Mouse (Mus musculus) limb, embryonic 15.5 days (tissue): ENCODE data around the gene Shisal2a. TPM values are rescaled to one million over a fixed set of nuclear protein-coding genes. Genes with fewer than 3 reads are reported as not detected.

Source experiments
- ATAC-seq: fragments of 200-750 bp; cut with Nextera tagmentation; 2 replicates; pipeline ENCODE4 v1.8.0; 2017; ENCODE audit warnings: low read depth, moderate TSS enrichment; ENCODE audit not compliant: insufficient number of reproducible peaks, low FRiP score, low TSS enrichment
- H3K27ac ChIP-seq: fragments of 300-500 bp; sonication (generic); 2 replicates; pipeline ENCODE4 v1.5.1; 2015; ENCODE audit warnings: moderate library complexity, mild to moderate bottlenecking, inconsistent platforms
- H3K27me3 ChIP-seq: fragments of 300-500 bp; sonication (generic); 2 replicates; pipeline ENCODE4 v1.6.1; 2015; ENCODE audit warnings: inconsistent platforms
- H3K36me3 ChIP-seq: fragments of 300-500 bp; sonication (generic); 2 replicates; pipeline ENCODE4 v1.6.1; 2015; ENCODE audit warnings: inconsistent platforms
- H3K4me1 ChIP-seq: fragments of 300-500 bp; sonication (generic); 2 replicates; pipeline ENCODE4 v1.6.1; 2015; ENCODE audit warnings: inconsistent platforms
- H3K4me2 ChIP-seq: fragments of 300-500 bp; sonication (generic); 2 replicates; pipeline ENCODE4 v1.6.1; 2015; ENCODE audit warnings: mild to moderate bottlenecking, inconsistent platforms
- H3K4me3 ChIP-seq: fragments of 300-500 bp; sonication (generic); 2 replicates; pipeline ENCODE4 v1.5.1; 2015; ENCODE audit warnings: mild to moderate bottlenecking, inconsistent platforms
- H3K9ac ChIP-seq: fragments of 300-500 bp; sonication (generic); 2 replicates; pipeline ENCODE4 v1.6.1; 2015; ENCODE audit warnings: inconsistent platforms
- H3K9me3 ChIP-seq: fragments of 300-500 bp; sonication (generic); 2 replicates; pipeline ENCODE4 v1.6.1; 2016; ENCODE audit warnings: inconsistent platforms
- WGBS: fragments of 180-500 bp; shearing (Covaris S2); methylation state at CpG from one replicate; pipeline ENCODE4 v1.1.7; 2015; 5-methylcytosine and 5-hydroxymethylcytosine counted together
- polyA plus RNA-seq: library from polyadenylated mRNA; unstranded; fragments of >200 nt; fragmentation: Nextera tagmentation; extraction: Ambion mirVana; gene quantifications from 2 replicates; pipeline ENCODE4 v1.2.1, GENCODE M21; 2015

Gene Shisal2a
- 1.8 and 1.9 TPM in 2 replicates for polyA plus RNA-seq

- H3K4me3 ChIP-seq = peak within 1 kb of the TSS; percentile 45
- H3K27me3 ChIP-seq = peaks cover 22% of the 10 kb centered on the region
- no peaks in the 10 kb centered on the region for H3K9me3 ChIP-seq
- H3K9ac ChIP-seq = peak within 1 kb of the TSS; percentile 42; the same call in 1 of the 2 replicates
- WGBS = 1% methylated on average over 55 of the region's 55 CpGs
- no peak for ATAC-seq
- peaks cover 14% of the 10 kb centered on the region for H3K4me1 ChIP-seq
- no peaks in the 10 kb centered on the region for H3K36me3 ChIP-seq
- H3K4me2 ChIP-seq = peak within 1 kb of the TSS; percentile 90
- no peak within 1 kb of the TSS; the same call in 1 of the 2 replicates for H3K27ac ChIP-seq
Observed at GRCm38 (mm10) chr4:108383183-108383714, at the start of gene Shisal2a. TSS of gene Shisal2a (minus strand) at chr4:108383349.

DNA sequence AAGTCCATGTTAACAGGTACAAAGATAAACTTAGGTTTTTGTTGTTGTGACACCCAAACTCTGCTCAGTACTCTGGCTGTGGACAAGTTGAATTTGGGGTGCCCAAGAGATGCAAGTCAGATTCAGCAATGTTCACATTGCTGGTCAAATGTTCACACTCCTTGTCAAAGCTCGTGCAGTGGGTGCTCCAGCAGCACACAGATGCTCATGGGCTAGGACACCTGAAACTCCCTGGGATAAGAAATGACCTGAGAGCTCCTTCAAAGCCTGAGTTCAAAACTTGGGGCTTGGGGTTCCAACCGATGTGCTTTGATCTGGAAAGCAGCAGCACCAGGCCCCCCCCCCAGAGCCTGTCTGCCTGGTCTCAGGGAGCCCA, 48.4 kb upstream of the Shisal2a start:
- 35% methylated on average over 2 of the region's 2 CpGs for WGBS
- H3K27ac ChIP-seq = peak overlapping the region; percentile 33; the same call in 1 of the 2 replicates
- no peak overlapping the region for H3K9ac ChIP-seq

GRCm38 (mm10) chr4:108430656-108431560, 47.8 kb upstream of the Shisal2a start:
- 27% methylated on average over 4 of the region's 4 CpGs for WGBS
- no peak overlapping the region for H3K4me2 ChIP-seq
- H3K4me3 ChIP-seq = no peak overlapping the region
- peak overlapping the region; percentile 48; the same call in 1 of the 2 replicates for H3K27ac ChIP-seq
- no peaks in the 10 kb centered on the region for H3K9me3 ChIP-seq
- no peaks in the 10 kb centered on the region for H3K36me3 ChIP-seq
- H3K27me3 ChIP-seq = no peaks in the 10 kb centered on the region
- H3K9ac ChIP-seq = no peak overlapping the region
- ATAC-seq = peak; percentile 75
- peaks cover 25% of the 10 kb centered on the region for H3K4me1 ChIP-seq

More for the DNA sequence above, 48.4 kb upstream of the Shisal2a start:
- H3K4me3 ChIP-seq = no peak overlapping the region
- no peaks in the 10 kb centered on the region for H3K9me3 ChIP-seq
- H3K36me3 ChIP-seq = no peaks in the 10 kb centered on the region
- peaks cover 25% of the 10 kb centered on the region for H3K4me1 ChIP-seq
- no peaks in the 10 kb centered on the region for H3K27me3 ChIP-seq
- no peak for ATAC-seq
- H3K4me2 ChIP-seq = no peak overlapping the region

DNA sequence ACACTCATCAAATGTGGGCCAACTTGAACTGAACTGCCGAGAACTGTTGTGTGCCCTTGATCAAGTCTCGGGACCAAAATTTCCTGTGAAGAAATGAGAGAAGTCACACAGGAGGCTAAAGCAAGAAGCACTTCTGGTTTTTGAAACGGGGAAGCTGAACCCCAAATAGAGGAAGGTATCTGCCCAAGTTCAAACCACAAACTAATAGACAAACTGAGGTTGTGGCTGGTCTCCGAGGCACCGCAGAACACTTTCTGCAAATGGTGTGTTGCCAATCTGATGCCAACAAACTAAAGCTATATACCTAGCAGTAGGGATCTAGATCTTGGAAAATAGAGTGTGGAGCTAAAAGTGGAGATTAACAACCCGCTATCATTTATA, 45.2 kb upstream of the Shisal2a start:
- no peak overlapping the region for H3K27ac ChIP-seq
- ATAC-seq = no peak
- no peak overlapping the region for H3K4me2 ChIP-seq
- no peaks in the 10 kb centered on the region for H3K36me3 ChIP-seq
- no peaks in the 10 kb centered on the region for H3K9me3 ChIP-seq
- WGBS = 66% methylated on average over 6 of the region's 6 CpGs
- no peak overlapping the region for H3K9ac ChIP-seq
- no peak overlapping the region for H3K4me3 ChIP-seq
- H3K4me1 ChIP-seq = peaks cover 16% of the 10 kb centered on the region
- H3K27me3 ChIP-seq = no peaks in the 10 kb centered on the region

DNA sequence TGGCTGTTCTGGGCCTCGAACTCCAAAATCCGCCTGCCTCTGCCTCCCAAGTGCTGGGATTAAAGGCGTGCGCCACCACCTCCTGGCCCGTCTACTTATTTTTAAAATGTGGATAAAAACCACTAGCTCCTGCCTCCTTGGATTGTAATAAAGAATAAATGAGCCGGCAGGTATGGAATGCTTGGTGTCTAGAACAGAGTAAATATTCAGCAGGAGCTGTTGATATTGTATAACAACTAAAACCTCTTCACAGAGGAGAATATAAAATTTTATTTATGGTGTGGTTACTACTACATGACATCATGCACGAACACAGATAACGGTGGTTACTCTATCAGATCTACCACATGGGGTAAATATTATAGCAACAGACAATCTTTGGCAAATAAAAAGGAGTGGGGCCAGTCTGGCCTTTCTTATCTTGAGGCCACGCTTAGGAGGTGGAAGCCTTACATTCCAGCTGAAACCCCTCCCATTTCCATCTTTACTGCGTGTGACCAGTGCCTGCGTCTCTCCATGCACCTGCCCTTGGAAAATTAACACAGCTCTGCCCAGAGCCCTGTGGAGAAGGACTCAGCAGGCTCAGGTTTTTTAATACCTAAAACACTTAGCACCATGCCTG, 44.7 kb upstream of the Shisal2a start:
- H3K27me3 ChIP-seq = no peaks in the 10 kb centered on the region
- WGBS = 47% methylated on average over 11 of the region's 11 CpGs
- H3K4me3 ChIP-seq = no peak overlapping the region
- no peak overlapping the region for H3K9ac ChIP-seq
- H3K4me2 ChIP-seq = no peak overlapping the region
- no peaks in the 10 kb centered on the region for H3K36me3 ChIP-seq
- ATAC-seq = no peak
- peaks cover 14% of the 10 kb centered on the region for H3K4me1 ChIP-seq
- H3K9me3 ChIP-seq = no peaks in the 10 kb centered on the region
- no peak overlapping the region for H3K27ac ChIP-seq

DNA sequence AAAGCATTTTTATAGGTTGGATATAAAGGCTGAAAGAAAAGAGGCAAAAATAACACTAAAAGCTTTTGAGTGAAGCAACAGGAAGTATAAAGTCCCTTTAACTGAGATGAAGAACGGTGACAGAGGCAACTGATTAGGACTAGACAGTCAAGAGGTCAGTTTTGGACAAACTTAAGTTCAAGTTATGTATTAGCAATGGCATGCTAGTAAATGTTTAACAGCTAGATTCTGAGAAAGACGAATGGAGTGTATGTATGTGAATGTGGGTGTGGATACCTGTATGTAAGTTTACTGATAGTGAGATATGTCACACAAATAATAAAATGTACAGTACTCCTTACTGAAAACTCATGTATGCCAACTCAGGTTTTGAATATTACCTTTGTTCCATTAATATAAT, 41.4 kb upstream of the Shisal2a start:
- no peaks in the 10 kb centered on the region for H3K36me3 ChIP-seq
- H3K9ac ChIP-seq = no peak overlapping the region
- H3K4me1 ChIP-seq = no peaks in the 10 kb centered on the region
- H3K27ac ChIP-seq = no peak overlapping the region
- no peaks in the 10 kb centered on the region for H3K9me3 ChIP-seq
- 49% methylated on average over 2 of the region's 2 CpGs for WGBS
- H3K4me2 ChIP-seq = no peak overlapping the region
- H3K4me3 ChIP-seq = no peak overlapping the region
- no peak for ATAC-seq
- no peaks in the 10 kb centered on the region for H3K27me3 ChIP-seq

GRCm38 (mm10) chr4:108407621-108408020, 24.5 kb upstream of the Shisal2a start:
- no peak overlapping the region for H3K4me3 ChIP-seq

DNA sequence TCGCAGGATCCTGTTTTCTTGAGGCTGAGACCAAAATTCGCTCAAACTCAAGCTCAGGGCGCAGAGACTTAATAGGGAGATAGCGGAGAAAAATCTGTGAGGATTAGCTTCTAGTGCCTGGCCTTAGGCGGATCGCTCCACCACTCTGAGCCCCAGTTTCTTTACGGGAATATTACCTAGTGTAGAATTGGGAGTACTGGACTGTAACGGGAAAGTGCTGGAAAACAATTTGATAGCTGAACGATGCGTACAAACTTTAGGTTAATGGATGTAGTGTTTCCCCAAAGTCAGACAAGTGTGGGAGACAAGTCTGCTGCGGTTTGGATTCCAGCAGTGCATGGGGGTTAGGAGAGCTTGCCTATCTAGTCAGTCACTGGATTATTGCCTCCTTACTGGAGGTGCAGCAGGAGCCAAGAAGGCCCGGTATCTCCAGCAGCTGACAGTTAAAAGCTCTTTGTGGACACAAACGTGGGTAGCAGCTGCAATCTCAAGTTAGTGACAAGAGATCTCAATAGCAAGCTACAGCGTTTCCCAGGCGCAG, 23.8 kb upstream of the Shisal2a start, which contains the start of gene Gpx7:
Gpx7 (minus strand) TSS at position 101 of the 541 bp plus-strand sequence.
- 9% methylated on average over 15 of the region's 15 CpGs for WGBS
- Histone ChIP-seq H3K9me3 (no peaks in the 10 kb centered on the region), H3K9ac (peak within 1 kb of the TSS; percentile 69), H3K27ac (peak within 1 kb of the TSS; percentile 92), H3K27me3 (no peaks in the 10 kb centered on the region), H3K4me1 (peaks cover 23% of the 10 kb centered on the region), H3K4me2 (peak within 1 kb of the TSS; percentile 77), H3K4me3 (peak within 1 kb of the TSS; percentile 55), H3K36me3 (peaks cover 10% of the 10 kb centered on the region; the same call in 1 of the 2 replicates)
- no peak for ATAC-seq

More at GRCm38 (mm10) chr4:108407621-108408020, 24.5 kb upstream of the Shisal2a start:
- Histone ChIP-seq H3K36me3 (peaks cover 7% of the 10 kb centered on the region; the same call in 1 of the 2 replicates), H3K9me3 (no peaks in the 10 kb centered on the region), H3K4me2 (no peak overlapping the region), H3K27ac (peak overlapping the region; percentile 92; the same call in 1 of the 2 replicates), H3K27me3 (no peaks in the 10 kb centered on the region), H3K4me1 (peaks cover 23% of the 10 kb centered on the region), H3K9ac (no peak overlapping the region)
- 26% methylated on average over 8 of the region's 8 CpGs for WGBS
- ATAC-seq = no peak

DNA sequence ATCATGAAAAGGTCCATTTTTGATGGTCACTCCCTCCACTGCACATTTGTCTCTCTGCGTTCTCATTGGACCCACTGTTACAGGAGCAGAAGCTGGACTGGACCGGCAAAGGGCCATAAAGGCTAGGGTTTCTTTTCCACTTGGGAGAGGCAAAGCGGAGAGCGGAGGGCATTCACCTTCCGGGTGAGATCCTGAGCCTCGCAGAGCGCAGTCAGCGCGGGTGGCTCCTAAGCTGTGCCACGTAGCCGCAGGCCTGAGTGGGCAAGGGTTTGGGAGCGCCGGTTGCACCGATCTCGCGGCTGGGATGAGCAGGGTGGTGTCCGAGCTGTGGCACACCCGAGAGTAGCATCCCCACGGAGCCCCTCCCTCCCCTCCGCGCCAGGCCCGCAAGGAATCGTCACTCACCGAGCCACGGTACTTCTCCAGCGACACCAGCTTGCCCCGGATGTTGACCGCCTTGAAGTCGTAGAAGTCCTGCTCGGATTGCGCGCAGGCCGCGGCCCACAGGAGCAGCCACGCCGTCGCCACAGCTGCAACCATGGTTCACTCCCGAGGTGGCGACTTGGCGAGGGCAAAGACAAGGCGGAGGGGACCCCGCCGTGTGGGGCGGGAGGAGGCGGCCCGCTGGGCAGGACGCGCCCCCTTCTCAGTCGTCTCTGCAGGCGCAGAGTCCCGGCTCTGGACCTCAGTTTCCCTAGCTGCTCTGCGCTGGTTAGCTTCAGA, 23.1 kb upstream of the Shisal2a start:
- peak overlapping the region; percentile 55 for H3K4me3 ChIP-seq
- ATAC-seq = peak; percentile 65
- H3K27ac ChIP-seq = peak overlapping the region; percentile 92
- peak overlapping the region; percentile 77 for H3K4me2 ChIP-seq
- H3K9me3 ChIP-seq = no peaks in the 10 kb centered on the region
- WGBS = 2% methylated on average over 52 of the region's 52 CpGs
- H3K4me1 ChIP-seq = peaks cover 23% of the 10 kb centered on the region
- H3K36me3 ChIP-seq = peaks cover 13% of the 10 kb centered on the region
- peak overlapping the region; percentile 69 for H3K9ac ChIP-seq
- no peaks in the 10 kb centered on the region for H3K27me3 ChIP-seq

DNA sequence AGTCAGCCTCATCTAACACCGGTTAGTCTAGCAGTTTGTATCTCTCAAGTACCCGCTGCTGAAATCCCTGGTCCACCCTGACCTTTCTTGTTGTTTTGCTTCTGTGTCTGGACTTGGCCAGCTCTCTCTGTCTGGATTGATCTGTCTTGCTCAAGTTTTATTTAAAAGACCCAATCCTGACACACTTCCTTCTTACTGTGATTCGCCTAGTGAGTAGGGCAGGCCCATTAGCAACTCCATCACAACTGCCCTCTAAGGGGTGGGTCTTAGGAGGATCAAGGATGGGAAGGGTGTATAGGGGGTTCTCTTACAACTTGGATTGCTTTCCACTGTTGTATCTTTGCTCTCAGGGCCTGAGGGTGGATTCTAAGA, 22.6 kb upstream of the Shisal2a start:
- H3K4me1 ChIP-seq = peaks cover 23% of the 10 kb centered on the region
- peak overlapping the region; percentile 77 for H3K4me2 ChIP-seq
- WGBS = 57% methylated on average over 3 of the region's 3 CpGs
- peak overlapping the region; percentile 92 for H3K27ac ChIP-seq
- no peaks in the 10 kb centered on the region for H3K27me3 ChIP-seq
- H3K9ac ChIP-seq = peak overlapping the region; percentile 69
- ATAC-seq = peak; percentile 81
- peak overlapping the region; percentile 55 for H3K4me3 ChIP-seq
- no peaks in the 10 kb centered on the region for H3K9me3 ChIP-seq
- peaks cover 18% of the 10 kb centered on the region for H3K36me3 ChIP-seq
